Mouse (Mus musculus) central nervous system, embryonic 14 days (tissue): ENCODE data around the gene Spp2. TPM values are rescaled to one million over a fixed set of nuclear protein-coding genes. Genes with fewer than 3 reads are reported as not detected.

Source experiments
- polyA plus RNA-seq: library from polyadenylated mRNA; depleted of rRNA; stranded (reverse); fragments of >200 nt; gene quantifications from 2 replicates; pipeline ENCODE4 v1.2.3, GENCODE M21; 2012; rRNA removed

Gene Spp2
- 0.18 TPM in 2 replicates for polyA plus RNA-seq

GRCm38 (mm10) chr1:88406807-88407198, at the start of gene Spp2:
Gene Spp2, plus strand, starts transcription at chr1:88406961.

Other genes with a start within 250 kb of the Spp2 start
- gene Ugt1a5, start 240.9 kb upstream of the Spp2 start, polyA plus RNA-seq = 0.06 and 0.14 TPM in 2 replicates
- gene Ugt1a2, start 206.4 kb upstream of the Spp2 start, polyA plus RNA-seq = 0.05 TPM in 1 of 2 replicates, not detected in the other
- gene Dnajb3, start 201.2 kb upstream of the Spp2 start, polyA plus RNA-seq = 9.8 TPM in 2 replicates
- 0.09 TPM in 1 of 2 replicates, not detected in the other for gene Ugt1a1, start 195.0 kb upstream of the Spp2 start, polyA plus RNA-seq
- gene Mroh2a, start 180.0 kb upstream of the Spp2 start, polyA plus RNA-seq = 0.15 and 0.18 TPM in 2 replicates
- 171 and 178 TPM in 2 replicates for gene Hjurp, start 129.3 kb upstream of the Spp2 start, polyA plus RNA-seq
- 0.06 TPM in 2 replicates for gene Trpm8, start 129.3 kb upstream of the Spp2 start, polyA plus RNA-seq
- gene Glrp1, start 103.1 kb downstream of the Spp2 start, polyA plus RNA-seq = 0.04 TPM in 1 of 2 replicates, not detected in the other